Mouse (Mus musculus) retina, postnatal 7 days (tissue): ENCODE data around the gene Psmd10.

Experiments used
- DNase-seq: peaks from one replicate; pipeline ENCODE4 v3.0.0-alpha.2; 2012; ENCODE audit warnings: low read depth, low spot score

Psmd10 gene

DNA sequence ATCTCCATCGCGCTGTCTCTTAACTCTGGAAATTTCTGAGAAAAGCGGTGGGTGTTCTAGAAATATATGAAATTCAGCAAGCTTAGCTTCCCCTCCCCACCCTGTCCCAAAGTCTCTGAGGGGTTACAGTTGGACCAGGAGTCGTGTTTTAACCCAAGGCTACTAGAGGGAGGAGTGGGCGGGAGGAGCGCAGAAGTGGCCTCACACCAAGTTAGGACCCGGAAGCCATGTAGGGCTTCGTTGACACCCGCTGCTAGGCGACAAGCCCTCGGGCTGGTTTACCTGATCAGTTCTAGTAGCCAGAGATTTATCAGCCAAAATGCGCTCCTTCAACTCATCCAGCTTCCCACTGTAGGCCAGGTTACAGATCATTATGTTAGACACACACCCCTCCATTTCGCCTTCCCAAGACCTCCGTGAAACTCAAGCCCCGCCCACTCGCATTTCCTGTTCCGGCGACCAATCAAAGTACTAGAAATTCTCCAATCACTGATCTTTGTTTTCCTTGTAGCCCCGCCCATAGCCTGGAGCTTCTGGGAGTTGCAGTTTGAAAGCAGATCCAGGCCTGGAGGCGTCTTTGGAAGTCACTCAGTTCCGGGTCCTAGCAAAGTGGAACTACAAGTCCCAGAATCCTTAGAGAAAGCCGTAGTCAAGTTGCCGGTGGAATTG, at the start of gene Psmd10, which contains the start of gene Atg4a:
TSS of gene Psmd10 (minus strand) at position 457 of the 669 bp plus-strand sequence.
TSS of gene Atg4a (plus strand) at position 636 of the 669 bp plus-strand sequence.
- peak; percentile 86 for DNase-seq

DNA sequence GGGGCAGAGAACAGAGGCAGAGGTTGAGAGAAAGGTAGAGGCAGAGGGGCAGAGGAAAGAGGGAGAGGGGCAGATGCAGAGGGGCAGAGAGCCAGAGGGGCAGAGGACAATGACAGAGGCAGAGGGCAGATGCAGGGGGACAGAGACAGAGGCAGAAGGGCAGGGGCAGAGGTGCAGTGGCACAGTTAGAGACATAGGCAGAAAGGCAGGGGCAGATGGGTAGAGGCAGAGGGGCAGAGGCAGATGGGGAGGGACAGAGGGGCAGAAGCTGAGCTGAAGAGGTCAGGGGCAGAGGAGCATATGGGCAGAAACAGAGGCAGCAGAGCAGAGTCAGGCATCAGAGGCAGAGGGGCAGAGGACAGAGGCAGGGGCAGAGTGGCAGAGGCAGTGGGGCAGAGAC, 42.4 kb upstream of the Psmd10 start:
- no peak for DNase-seq

DNA sequence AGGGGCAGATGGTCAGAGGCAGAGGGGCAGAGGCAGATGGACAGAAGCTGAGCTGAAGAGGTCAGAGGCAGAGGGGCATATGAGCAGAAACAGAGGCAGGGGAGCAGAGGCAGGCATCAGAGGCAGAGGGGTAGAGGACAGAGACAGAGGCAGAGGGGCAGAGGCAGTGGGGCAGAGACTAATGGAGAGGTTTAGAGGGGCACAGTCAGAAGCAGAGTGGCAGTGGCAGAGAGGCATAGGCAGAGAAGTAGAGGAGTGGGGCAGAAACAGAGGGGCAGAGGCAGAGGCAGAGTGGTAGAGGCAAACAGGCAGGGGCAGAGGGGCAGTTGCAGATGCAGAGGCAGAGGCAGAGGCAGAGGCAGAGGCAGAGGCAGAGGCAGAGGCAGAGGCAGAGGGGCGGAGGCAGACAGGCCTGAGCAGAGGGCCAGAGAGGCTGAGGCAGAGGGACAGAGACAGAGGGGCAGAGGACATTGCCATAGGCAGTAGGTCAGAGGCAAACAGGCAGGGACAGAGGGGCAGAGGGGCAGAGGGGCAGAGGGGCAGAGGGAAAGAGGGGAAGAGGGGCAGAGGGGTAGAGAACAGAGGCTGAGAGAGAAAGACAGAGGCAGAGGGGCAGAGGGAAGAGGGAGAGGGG, 41.5 kb upstream of the Psmd10 start:
- no peak for DNase-seq

DNA sequence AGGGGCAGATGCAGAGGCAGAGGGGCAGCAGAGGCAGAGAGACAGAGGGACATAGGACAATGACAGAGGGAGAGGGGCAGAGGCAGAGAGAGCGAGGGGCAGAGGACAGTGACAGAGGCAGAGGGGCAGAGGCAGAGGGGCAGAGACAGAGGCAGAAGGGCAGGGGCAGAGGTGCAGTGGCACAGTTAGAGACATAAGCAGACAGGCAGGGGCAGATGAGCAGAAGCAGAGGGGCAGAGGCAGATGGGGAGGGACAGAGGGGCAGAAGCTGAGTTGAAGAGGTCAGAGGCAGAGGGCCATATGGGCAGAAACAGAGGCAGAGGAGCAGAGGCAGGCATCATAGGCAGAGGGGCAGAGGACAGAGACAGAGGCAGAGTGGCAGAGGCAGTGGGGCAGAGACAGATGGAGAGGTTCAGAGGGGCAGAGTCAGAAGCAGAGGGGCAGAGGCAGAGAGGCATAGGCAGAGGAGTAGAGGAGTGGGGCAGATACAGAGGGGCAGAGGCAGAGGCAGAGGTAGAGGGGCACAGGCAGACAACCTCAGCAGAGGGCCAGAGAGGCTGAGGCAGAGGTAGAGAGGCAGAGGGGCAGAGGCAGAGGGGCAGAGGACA, 40.5 kb upstream of the Psmd10 start:
- no peak for DNase-seq

DNA sequence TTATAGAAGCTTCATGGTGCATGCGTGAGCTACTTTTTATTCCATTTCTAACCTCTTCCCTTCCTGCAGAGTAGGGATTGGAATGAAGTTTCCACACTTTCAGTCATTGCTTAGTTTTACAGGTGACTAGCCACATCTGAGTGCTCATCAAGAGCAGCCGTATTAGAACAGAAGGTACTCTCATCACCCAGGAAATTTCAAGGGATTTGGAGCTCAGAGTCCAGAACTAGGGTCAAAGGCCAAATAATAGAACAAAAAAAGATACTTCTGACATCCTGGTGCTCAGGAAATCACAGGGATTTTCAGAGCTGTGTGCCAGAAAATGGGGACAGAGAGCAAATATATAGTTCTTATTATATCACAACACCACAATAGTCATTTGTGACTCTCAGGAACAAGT, 28.7 kb upstream of the Psmd10 start:
- DNase-seq, result no peak

DNA sequence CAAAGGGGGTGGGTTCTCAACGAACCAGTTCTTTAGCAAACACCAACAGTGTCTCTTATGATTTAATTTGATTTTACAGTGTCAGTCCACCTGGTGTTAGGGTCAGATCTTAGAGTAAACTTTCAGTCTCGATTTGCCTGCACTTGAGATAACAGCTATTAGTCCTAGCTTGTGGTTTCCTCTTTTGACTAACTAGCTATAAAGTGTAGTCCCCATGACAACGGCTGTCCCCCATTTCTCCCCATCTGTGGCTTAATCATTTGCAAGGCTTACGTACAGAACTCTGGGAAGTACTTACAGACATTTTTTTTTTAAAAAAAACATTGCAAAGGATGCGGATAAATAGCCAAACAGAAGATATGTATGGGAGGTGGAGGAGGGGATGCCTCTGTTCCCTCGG, 28.3 kb upstream of the Psmd10 start:
- no peak for DNase-seq

DNA sequence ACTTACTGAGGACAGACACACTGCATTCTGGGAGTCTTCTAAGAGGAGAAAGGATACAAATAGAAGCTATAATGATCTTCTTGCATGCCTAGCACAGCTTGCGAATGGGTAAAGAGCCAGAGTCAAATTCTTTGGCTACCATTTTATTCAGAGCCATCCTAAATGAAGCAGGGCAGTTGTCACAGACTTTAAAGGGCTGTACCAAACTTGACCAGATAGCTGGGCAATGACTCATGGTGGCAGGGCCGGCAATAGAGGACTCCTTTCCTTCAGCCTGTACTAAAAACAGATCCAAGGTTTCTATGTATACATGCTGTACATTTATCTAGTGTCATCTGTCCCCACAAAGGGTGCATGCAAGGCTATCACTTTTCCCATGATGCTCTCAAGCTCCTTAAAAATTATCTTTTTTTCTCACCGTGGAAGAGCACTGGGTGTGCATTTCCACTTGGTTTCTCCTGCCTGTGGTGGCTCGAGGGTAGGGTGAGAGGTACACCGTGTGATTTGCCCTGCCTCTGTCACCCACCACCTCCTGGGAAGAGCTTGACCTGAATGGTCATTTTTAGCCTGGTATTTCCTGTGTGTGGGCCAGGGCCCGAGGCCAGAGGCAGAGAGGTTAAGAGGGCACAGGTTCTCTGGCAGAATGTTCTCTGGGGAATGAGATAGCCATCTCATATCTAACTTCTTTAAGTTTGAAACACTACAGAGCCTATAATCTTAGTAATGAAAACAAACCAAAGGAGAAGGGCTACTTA, 26.9 kb upstream of the Psmd10 start:
- no peak for DNase-seq

DNA sequence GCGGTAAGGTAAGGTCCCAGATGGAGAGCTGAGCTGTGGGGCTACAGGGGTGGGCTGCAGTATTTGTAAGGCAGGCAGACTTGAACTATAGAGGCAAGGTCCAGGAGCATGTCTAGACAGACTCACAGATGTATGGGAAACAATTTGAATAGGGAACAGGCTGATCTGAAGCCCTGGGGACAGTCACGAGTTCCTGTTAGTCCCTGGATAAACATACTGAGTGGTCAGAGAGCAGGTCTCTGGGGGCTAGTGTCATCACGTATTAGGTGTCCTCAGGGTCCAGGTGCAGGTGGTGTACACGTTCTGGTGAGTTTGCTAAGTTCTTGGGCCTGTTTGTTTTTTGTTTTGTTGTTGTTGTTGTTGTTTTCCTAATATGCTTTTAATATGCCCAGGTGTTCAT, 23.6 kb upstream of the Psmd10 start:
- no peak for DNase-seq

DNA sequence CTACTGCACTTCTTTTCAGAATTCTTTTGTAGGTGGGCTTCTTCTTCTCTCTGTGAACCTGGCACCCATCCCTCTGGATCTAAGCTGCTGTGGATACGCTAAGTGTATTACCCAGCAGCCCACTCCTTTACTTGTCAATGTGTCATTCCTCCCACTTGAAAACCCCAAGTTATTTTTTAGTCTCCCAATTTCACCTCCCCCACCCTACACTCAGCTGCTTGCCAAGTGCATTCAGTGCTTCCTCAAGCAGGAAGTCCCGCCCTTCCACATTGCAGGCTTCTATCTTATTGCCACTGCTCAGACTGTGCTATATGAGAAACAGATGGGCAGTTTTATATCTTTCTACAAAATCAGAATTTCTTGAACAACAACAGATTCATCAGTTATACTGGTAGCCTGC, 23.0 kb upstream of the Psmd10 start:
- DNase-seq, result no peak

DNA sequence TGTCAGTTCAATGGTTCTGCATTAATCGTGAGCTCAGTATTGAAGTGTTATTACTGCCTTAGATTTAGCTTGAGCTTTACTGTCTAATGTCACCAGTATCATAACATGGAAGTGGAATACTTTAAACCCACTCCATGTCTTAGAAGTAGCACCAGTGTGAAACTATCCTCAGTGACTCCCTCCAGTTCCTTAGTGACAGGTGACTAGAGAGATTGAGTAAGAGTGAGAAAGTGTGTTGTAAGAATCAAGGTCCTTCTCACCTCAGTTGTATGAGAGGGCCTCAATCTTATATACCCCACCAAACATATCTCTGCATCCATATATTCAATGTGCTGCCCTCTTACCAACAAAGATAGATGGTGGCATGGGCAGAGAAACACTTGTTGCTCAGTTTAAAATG, 22.4 kb upstream of the Psmd10 start:
- no peak for DNase-seq

DNA sequence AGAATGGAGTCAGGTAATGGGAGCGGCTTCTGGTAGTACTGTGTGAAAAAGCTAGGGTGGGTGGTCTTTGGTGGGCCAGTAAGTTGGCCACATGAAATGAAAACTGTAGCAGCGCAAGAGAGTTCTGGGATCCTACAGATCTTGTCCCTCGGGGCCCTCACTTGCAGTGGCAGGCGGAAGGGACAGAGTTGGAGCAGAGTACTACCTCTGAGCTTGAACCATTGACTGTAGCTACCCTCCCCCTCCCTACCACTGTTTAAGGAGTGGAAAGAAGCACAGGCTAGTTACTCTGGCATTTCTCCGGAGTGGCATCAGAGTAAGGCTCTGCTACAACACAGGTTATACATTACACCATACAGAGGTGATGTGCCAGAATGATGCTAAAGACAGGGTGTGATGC, 431 bp upstream of the Psmd10 start:
- no peak for DNase-seq

DNA sequence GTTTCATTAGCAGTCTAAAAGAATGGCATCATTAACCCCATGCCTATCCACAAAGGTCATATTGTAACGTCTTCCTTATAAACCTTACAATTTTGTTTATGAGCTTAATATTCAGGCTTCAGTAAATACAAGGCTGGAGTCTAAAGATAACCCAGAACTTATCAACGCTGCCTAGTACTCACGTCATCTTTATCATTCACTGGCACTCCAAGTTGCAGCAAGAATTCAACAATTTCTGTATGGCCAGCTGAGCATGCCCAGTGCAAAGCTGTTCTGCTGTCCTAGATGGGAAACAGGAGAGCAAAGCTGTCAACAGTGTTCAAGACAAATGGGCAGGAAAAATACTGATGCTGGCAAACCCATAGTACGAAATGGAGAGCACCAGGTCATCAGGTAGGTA, 2.9 kb downstream of the Psmd10 start:
- DNase-seq, result no peak

DNA sequence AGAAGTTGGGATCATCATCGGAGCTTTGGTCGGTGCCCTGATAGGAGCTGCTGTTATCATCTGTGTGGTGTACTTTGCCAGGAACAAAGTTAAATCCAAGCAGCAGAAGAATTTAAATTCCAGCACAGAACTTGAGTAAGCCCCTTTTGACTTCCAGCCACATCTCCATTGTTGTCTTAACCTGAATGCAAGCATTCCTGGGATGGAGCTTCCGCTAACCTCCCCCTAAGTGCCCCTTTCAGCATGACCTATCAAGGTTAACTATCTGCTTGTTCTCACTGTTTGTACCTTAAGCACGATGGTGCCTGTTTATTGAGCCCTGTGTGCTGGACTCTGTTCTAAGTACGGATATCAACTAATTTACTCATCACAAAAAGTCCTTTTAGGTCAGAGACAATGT, 20.3 kb downstream of the Psmd10 start:
- no peak for DNase-seq

DNA sequence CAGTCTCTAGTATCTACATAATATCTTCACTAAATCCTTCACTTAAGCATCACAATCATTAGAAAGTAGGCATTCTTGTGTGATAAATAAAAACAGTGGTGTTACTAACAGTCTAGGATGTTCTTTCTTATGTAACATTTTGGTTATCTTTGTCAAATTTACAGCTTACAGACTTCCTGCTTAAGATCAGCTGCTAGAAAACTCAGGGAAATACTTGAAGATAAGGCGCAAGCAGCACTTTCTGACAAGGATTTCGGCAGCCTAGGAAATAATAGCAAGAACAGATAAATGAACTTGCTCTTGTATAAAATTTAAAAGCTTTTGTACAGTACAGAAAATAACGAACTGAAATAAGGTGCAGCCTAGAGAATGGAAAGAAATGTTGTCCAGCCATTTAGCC, 23.3 kb downstream of the Psmd10 start:
- no peak for DNase-seq

DNA sequence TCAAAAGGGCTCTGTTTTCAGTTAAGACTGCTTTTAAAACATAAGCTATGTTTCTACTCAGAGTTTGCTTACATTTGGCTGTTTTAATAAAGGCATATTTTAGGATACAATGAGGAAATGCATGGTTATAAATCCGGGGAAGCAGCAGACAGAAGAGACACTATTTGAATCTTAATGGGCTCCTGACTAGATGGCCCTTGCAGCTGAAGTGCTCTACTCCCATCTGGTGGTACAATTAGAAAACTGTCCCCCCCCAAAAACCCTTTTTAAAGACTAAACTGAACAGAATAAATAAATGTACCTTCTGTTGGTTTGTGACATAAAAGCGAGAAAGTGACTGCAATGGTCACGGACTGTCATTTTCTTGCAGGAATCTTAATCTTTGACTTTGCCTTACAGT, 24.5 kb downstream of the Psmd10 start:
- no peak for DNase-seq

DNA sequence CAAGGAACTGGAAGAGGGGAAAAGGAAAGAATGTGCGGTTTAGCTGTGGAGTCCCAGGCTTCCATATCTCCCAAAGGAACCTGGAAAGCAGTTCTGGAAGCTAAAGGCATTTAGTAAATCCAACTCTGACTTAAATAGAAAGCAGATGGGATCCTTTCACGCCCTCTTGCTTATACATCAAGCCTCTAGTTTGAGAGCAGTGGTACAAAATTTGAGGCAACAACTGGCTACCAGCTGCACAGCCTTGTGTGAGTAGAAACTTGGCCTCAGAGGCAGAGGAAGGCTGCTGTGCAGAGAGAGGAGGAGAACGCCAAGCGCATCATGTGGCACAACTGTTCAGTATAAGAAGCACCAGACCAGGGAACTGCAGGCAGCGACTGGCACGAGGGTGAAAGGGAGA, 35.2 kb downstream of the Psmd10 start:
- no peak for DNase-seq

DNA sequence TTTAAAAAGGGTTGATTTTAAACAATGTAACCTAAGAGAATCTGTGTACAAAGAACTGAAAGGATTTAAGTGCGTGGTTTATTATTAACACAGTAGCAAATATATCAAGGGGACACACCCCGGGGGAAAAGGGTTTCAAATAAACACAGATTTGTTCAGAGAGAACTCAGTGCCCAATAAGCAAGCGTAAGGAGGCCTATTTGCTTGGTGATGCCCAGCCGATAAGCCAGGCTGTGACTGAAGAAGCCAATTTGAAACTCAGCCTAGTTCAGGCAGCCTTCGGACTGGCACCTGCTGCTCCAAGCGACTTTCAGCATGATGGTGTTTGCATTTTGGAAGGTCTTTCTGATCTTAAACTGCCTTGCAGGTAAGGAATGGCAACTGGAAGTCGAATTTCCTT, 49.2 kb downstream of the Psmd10 start, which contains the start of gene Vsig1:
TSS of gene Vsig1 (plus strand) at position 249 of the 400 bp plus-strand sequence.
- DNase-seq, result no peak

DNA sequence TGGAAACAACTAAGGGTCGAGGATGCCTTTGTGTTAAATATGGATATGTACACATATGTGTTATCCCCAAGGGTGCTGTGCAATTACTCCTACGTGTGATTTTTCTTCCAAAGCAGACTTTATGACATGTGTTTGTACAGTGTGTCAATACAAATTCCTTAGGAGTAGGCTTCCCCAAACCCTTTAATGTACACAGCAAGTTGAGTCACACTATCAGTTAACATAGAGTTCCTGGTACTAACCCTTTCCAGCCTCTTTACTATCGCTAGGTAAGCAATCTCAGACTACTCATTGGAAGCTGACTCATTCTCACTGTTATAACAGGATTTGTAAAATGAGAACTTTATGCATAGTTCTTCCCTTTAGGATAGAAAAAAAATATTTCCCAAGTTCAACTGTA, 53.0 kb downstream of the Psmd10 start:
- no peak for DNase-seq
